Mouse (Mus musculus) spleen, adult 2 months (tissue): Measurements from ENCODE around the gene Pafah1b1. TPM values are rescaled to one million over a fixed set of nuclear protein-coding genes. Genes with fewer than 3 reads are reported as not detected.

Experiments used
- DNase-seq, 2 experiments: peaks; one replicate each; pipeline versions ENCODE4 v3.0.0 to v3.0.0-alpha.2; 2012 to 2021; ENCODE audit warnings: low spot score in 2 of 2, low read depth in 1 of 2
- H3K27ac ChIP-seq: fragments of 200-500 bp; 2 replicates; pipeline ENCODE4 v1.5.1; 2012; ENCODE audit warnings: low read length, inconsistent platforms; ENCODE audit not compliant: insufficient read depth
- H3K27me3 ChIP-seq: fragments of 200-500 bp; 2 replicates; pipeline ENCODE4 v1.6.1; 2012; ENCODE audit warnings: mild to moderate bottlenecking, moderate library complexity, low read length, inconsistent platforms; ENCODE audit not compliant: control insufficient read depth, insufficient read depth
- H3K36me3 ChIP-seq: fragments of 200-500 bp; 2 replicates; pipeline ENCODE4 v1.6.1; 2012; ENCODE audit warnings: mild to moderate bottlenecking, low read length, inconsistent platforms; ENCODE audit not compliant: control insufficient read depth, insufficient read depth
- H3K4me1 ChIP-seq: fragments of 200-500 bp; 2 replicates; pipeline ENCODE4 v1.6.1; 2011; ENCODE audit warnings: inconsistent platforms; ENCODE audit not compliant: control insufficient read depth, insufficient read depth, insufficient read length
- H3K4me3 ChIP-seq: fragments of 200-500 bp; 2 replicates; pipeline ENCODE4 v1.5.1; 2011; ENCODE audit warnings: mild to moderate bottlenecking, inconsistent platforms; ENCODE audit not compliant: insufficient read depth, insufficient read length; ENCODE audit errors: extremely low read depth
- CTCF ChIP-seq: fragments of 200-500 bp; IDR thresholded peaks from 2 replicates; pipeline ENCODE4 v1.5.1; 2011; ENCODE audit warnings: mild to moderate bottlenecking, inconsistent platforms; ENCODE audit not compliant: insufficient read depth, insufficient read length, insufficient replicate concordance; ENCODE audit errors: extremely low read depth
- POLR2A ChIP-seq: fragments of 200-500 bp; IDR thresholded peaks from 2 replicates; pipeline ENCODE4 v1.6.1; 2011; ENCODE audit warnings: low read depth, low read length, inconsistent platforms
- WGBS: fragments of 180-500 bp; shearing (Covaris S2); methylation state at CpG from one replicate; pipeline ENCODE4 v1.1.7; 2018; 5-methylcytosine and 5-hydroxymethylcytosine counted together
- polyA plus RNA-seq: library from polyadenylated mRNA; depleted of rRNA; stranded (reverse); fragments of >200 nt; gene quantifications from 2 replicates; pipeline ENCODE4 v1.2.3, GENCODE M21; 2012

Pafah1b1 gene
- polyA plus RNA-seq, 1 experiment = 10.0 TPM

DNA sequence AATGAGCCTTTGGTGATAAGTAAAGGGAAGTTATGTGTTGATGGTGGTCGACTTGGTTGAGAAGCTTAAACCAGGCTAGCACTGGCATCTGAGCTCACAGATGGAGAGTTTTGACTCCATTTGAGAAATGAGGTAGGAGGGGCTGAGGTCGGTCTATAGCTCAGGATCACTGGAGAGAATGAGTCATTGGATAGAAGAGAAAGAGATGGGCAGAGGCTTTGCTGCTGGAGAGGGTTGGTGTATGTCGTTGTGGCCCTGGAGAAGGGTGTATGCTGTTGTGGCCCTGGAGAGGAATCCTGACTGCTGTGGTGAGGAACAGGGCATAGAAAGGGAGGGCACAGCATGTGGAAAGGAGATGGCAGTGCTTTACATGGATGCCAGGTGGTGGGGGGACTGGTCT is 68.5 kb downstream of the Pafah1b1 start:
- peaks cover 6% of the 10 kb centered on the region; the same call in 1 of the 2 replicates for H3K4me1 ChIP-seq
- no peak overlapping the region for H3K4me3 ChIP-seq
- no peaks in the 10 kb centered on the region for H3K27me3 ChIP-seq
- DNase-seq = no peak
- H3K36me3 ChIP-seq = peaks cover 29% of the 10 kb centered on the region
- no peak for TF ChIP-seq POLR2A
- no peak for TF ChIP-seq CTCF
- 71% methylated on average over 3 of the region's 3 CpGs for WGBS
- H3K27ac ChIP-seq = no peak overlapping the region

DNA sequence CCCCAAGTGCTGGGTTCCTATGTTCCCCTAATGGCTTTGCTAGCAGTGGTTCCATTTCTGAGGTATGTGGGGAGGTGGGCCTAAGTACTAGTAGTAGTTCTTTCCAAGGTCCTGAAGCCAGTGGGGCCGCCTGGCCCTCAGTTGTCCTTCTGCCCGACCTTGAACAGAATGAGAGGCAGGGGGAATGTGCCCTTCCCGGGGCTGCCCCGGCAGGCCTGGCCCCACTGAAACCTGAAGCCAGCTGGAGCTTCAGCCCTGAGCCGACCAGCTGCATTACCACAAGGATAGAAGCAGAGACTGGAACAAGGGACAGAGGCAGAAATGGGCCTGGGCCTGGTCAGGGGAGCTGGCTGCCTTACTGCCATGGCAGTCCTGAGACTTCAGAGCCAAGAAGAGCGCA is 71.1 kb downstream of the Pafah1b1 start:
- Histone ChIP-seq H3K36me3 (peaks cover 10% of the 10 kb centered on the region), H3K4me1 (peaks cover 18% of the 10 kb centered on the region), H3K27me3 (no peaks in the 10 kb centered on the region), H3K4me3 (no peak overlapping the region), H3K27ac (no peak overlapping the region)
- TF ChIP-seq POLR2A (no peak), CTCF (no peak)
- 86% methylated on average over 6 of the region's 6 CpGs for WGBS
- no peak for DNase-seq

DNA sequence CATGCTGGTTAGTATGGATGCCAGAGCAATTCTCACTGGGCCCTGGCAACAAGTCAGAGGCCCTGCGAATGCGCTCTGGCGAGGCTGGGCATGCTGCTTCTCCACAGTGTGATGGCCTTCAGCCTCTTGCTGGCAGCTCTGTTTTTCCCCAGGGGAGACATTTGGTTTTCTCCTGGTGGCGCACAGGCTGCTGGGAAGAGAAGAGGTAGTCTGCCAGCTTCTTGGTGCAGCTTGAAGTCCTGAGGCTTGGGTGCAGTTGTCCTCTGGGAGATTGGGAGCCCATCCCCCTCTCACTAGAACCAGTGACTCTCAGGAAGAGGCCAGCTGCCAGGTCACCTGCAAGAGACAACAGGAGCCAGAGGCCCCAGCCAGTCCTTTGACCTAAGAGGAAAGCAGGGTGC is 71.7 kb downstream of the Pafah1b1 start:
- no peaks in the 10 kb centered on the region for H3K27me3 ChIP-seq
- H3K4me3 ChIP-seq = no peak overlapping the region
- no peak for DNase-seq
- H3K27ac ChIP-seq = no peak overlapping the region
- WGBS = 72% methylated on average over 4 of the region's 4 CpGs
- peaks cover 18% of the 10 kb centered on the region for H3K4me1 ChIP-seq
- TF ChIP-seq CTCF (no peak), POLR2A (no peak)
- peaks cover 8% of the 10 kb centered on the region for H3K36me3 ChIP-seq

DNA sequence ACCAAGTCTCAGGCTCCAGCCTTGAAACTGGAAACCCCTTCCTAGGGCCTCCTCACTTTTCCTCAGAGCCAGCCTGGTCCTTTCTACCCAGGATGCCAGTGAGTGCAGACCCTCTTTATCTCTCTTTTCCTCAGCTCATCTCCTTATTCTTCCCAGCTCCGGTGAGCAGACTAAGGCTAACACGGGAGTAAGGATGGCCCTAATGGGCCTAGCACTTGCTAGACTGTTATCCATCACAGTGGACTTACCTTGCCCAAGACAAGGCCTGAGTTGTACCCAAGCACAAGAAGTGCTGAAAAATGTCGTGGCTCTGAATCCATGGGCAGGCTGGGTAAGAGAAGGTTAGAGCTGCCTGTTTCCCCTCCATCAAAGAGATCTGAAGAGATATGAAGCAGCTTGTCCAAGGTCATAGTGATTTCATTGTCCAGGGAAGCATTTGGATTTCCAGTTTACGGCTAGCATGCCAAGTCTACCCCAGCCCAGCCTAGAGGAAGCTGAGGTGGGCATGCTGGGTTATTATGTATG is 73.8 kb downstream of the Pafah1b1 start:
- no peak for DNase-seq
- TF ChIP-seq CTCF (no peak), POLR2A (no peak)
- Histone ChIP-seq H3K27ac (no peak overlapping the region), H3K4me1 (peaks cover 18% of the 10 kb centered on the region), H3K36me3 (no peaks in the 10 kb centered on the region), H3K27me3 (no peaks in the 10 kb centered on the region), H3K4me3 (no peak overlapping the region)
- 59% methylated on average over 4 of the region's 4 CpGs for WGBS

DNA sequence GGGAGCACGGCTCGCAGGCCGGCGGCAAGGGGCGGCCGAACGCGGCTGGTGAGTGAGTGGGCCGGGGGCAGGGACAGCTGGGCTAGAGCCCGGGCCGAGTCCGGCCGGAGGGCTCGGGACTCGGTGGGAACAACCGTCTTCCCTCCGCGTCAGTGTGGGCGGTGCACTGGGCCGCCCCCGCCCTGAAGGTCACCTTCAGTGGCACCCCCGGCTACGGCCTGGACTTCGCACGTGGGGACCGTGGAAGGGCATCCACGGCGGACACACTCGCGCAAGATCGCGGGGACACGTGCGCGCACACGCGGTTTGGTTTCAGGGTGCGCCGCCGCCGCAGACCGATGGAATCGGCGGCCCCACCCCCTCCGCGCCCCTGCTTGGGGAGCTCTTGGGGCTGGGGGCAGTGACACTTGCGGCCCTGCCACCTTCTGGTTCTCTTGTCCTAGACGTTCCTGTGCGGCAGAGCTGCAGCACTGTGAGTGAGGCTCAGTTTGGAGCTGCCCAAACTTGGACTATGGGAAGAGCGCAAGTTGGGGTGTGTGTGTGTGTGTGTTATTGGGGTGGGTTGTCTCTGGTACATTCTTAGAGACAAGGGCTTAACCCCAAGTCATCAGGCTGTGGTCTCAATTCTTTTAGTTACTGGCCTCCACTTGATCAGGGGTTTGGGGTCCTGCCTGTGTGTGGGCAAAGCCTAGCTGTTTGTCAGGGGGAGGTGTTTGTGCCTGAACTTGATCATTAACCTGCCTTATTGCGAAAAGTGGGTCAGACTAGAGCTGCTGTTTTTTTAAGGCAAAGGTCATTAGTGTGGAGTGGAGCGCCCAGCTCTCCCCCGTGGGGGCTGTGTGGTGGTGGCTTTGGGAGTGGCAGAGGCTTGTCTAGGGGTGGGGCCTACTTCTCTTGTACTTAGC is 74.6 kb downstream of the Pafah1b1 start:
- 2% methylated on average over 52 of the region's 53 CpGs for WGBS
- TF ChIP-seq CTCF = no peak
- TF ChIP-seq POLR2A = no peak
- H3K4me3 ChIP-seq = peak overlapping the region; percentile 87
- H3K4me1 ChIP-seq = peaks cover 18% of the 10 kb centered on the region
- DNase-seq = no peak
- no peaks in the 10 kb centered on the region for H3K36me3 ChIP-seq
- no peaks in the 10 kb centered on the region for H3K27me3 ChIP-seq
- H3K27ac ChIP-seq = peak overlapping the region; percentile 34

DNA sequence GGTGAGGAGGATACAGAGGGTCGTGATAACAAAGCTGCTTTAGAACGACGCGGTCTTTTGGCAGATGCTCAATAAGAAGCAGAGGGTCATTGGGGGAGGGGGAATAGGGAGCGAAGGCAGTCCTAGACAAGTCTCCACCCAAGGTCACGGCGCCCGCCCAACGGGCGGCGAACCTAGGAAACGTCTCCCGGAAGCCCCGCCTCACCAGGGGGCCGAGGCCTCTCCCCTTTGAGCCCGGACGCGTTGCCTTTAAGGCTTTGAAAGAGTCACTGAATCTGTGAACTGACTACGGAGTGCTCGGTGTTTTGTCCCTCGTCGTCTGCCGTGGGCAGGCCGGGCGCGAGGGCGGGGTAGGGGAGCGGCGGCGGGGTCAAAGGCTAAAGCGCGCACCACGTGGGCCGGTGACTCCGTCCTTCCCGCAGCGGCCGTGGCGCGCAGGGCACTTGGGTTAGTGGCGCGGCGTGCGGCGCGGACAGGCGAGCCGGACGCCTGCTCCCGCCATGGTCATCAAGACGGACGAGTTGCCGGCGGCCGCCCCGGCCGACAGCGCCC is 75.3 kb downstream of the Pafah1b1 start, which contains the start of gene Cluh:
Cluh (plus strand) TSS at position 401 of the 552 bp plus-strand sequence.
- Histone ChIP-seq H3K4me1 (peaks cover 18% of the 10 kb centered on the region), H3K36me3 (no peaks in the 10 kb centered on the region), H3K27ac (peak within 1 kb of the TSS; percentile 64), H3K27me3 (no peaks in the 10 kb centered on the region), H3K4me3 (peak within 1 kb of the TSS; percentile 87)
- peak; percentile 87 to 99 for DNase-seq
- TF ChIP-seq CTCF (no peak), POLR2A (peak; percentile 22; the same call in 1 of the 2 replicates)
- WGBS = under 1% methylated on average over 49 of the region's 58 CpGs
